Mouse (Mus musculus): ENCODE results near the gene Fcer2a.

DNA sequence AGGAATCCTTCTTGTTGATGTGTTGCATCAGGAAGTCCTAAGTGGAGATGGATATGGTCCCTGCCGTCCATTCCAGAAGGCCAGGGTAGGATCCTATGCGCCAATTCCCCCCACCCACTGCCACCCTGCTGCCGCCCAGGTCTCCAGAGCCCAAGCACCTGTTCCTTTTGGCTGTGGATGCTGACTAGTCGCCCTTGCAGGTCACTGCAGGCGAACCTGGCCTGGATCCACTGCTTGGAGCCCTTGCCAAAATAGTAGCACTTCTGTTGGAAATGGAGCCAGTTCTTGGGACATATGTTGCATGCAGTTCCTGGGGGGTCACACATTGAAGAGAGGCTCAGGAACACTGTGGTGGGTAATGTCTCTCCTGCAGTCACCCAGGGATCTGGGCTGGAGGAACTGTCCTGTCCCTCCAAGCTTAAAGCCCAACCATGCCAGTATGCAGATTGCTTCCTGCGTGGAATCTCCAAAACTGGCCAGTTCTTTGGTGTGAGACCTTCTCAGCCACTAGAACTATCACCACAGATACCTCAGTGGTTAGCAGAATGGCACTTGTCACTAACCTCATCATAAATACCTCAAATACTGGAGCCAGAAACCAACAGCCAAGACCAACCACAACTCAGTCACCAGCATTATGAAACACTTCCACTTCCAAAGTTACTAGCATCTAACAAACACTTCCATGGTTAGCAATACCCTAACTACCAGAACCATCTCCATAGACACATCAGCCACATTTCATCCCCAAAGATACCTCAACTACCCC is 10.4 kb downstream of the Fcer2a start:
- TF ChIP-seq MAFK (IDR thresholded peaks at IDR 0.05; ENCODE audit: insufficient read depth, low read depth, low read length) (no peak), ZC3H11A (IDR thresholded peaks at IDR 0.05; ENCODE audit: borderline replicate concordance, low read depth, low read length) (no peak), CHD2 (IDR thresholded peaks at IDR 0.05; ENCODE audit: low read depth, low read length) (no peak)

All from ES-E14 (cell line).